Mouse (Mus musculus): Measurements from ENCODE around the gene Rpl10.

Rpl10 gene

GRCm38 (mm10) chrX:74281732-74282394 lies 11.3 kb downstream of the Rpl10 start, which contains the start of the genes Taz and Dnase1l1:
Taz (plus strand) TSS chrX:74281912.
Dnase1l1 (minus strand) TSS chrX:74282337.
- peak; percentile 67 to 80 for DNase-seq

- DNase-seq: peak; percentile 84 to 87
Measured at GRCm38 (mm10) chrX:74282395-74283091, 11.9 kb downstream of the Rpl10 start.

- DNase-seq: no peak
Measured at GRCm38 (mm10) chrX:74283092-74283437, 12.5 kb downstream of the Rpl10 start.

GRCm38 (mm10) chrX:74293431-74293830 lies 22.8 kb downstream of the Rpl10 start:
- DNase-seq: no peak

GRCm38 (mm10) chrX:74296538-74297448 lies 26.2 kb downstream of the Rpl10 start, which contains the start of gene Atp6ap1:
Atp6ap1 (plus strand) TSS chrX:74297097.
- peak; percentile 92 to 96 for DNase-seq

GRCm38 (mm10) chrX:74298348-74298747 lies 27.7 kb downstream of the Rpl10 start:
- no peak for DNase-seq

GRCm38 (mm10) chrX:74299721-74300120 lies 29.1 kb downstream of the Rpl10 start:
- no peak for DNase-seq

- peak; percentile 59 to 77 for DNase-seq
Measured at GRCm38 (mm10) chrX:74304867-74305700, 34.5 kb downstream of the Rpl10 start, which contains the start of gene Gdi1. Gdi1 (plus strand) TSS chrX:74304998.

GRCm38 (mm10) chrX:74312540-74313464 lies 42.2 kb downstream of the Rpl10 start, which contains the start of gene Fam50a:
Fam50a (plus strand) TSS chrX:74313033.
- peak; percentile 87 to 93 for DNase-seq
